10 mouse cellular contexts compared by ENCODE assay signal in genomic region chr13:56611129-56611528, GRCm38 (mm10). TPM values are rescaled to one million over a fixed set of nuclear protein-coding genes. Genes with fewer than 3 reads are reported as not detected.
DNase-seq lines count a peak whose midpoint lies in the region; ATAC-seq lines count a peak whose summit lies in the region.
"Had no signal": no experiment of that assay in that cellular context is flagged by ENCODE, and none has a peak within 500 bp of the region (broad histone marks: within the 10 kb centered on the region; RNA-seq: fewer than 3 reads in every experiment).

No protein-coding gene starts in this region.

- H3K9ac ChIP-seq in liver, embryonic 11.5 days (ENCODE audit: low read depth, low read length) = no peak overlapping the region
- H3K9ac ChIP-seq in liver, embryonic 12.5 days = no peak overlapping the region
- H3K9ac ChIP-seq in intestine, embryonic 14.5 days (ENCODE audit: low read length) = peak overlapping the region; percentile 72; the same call in 1 of the 2 replicates
- H3K9ac ChIP-seq in neural tube, embryonic 13.5 days = no peak overlapping the region

- H3K4me1 ChIP-seq in liver, embryonic 11.5 days (replicated peaks; ENCODE audit: control insufficient read depth, insufficient read depth, low read length) = peaks cover 29% of the 10 kb centered on the region
- peaks cover 57% of the 10 kb centered on the region for H3K4me1 ChIP-seq in liver, embryonic 12.5 days
- peaks cover 86% of the 10 kb centered on the region for H3K4me1 ChIP-seq in intestine, embryonic 14.5 days (replicated peaks; ENCODE audit: control insufficient read depth, insufficient read depth, low read length)
- H3K4me1 ChIP-seq in neural tube, embryonic 13.5 days (replicated peaks) = peaks cover 46% of the 10 kb centered on the region

- intact Hi-C loops in left cerebral cortex, postnatal 4 days (cut with DNase I) = no loop called here

- H3K36me3 ChIP-seq in liver, embryonic 11.5 days (ENCODE audit: control insufficient read depth, insufficient read depth, low read length) = no peaks in the 10 kb centered on the region
- no peaks in the 10 kb centered on the region for H3K36me3 ChIP-seq in liver, embryonic 12.5 days
- H3K36me3 ChIP-seq in intestine, embryonic 14.5 days (ENCODE audit: control insufficient read depth, insufficient read depth, low read length) = 0 out of 2 replicates have a peak, but pooled peaks cover 18% of the 10 kb centered on the region
- no peaks in the 10 kb centered on the region for H3K36me3 ChIP-seq in neural tube, embryonic 13.5 days

- ATAC-seq in liver, embryonic 11.5 days (replicated peaks; ENCODE audit: low FRiP score) = no peak
- no peak for ATAC-seq in liver, embryonic 12.5 days
- ATAC-seq in intestine, embryonic 14.5 days (replicated peaks; ENCODE audit: low FRiP score, low TSS enrichment, low read depth) = no peak
- ATAC-seq in neural tube, embryonic 13.5 days (ENCODE audit: low read depth) = no peak

- H3K4me3 ChIP-seq in liver, embryonic 11.5 days (ENCODE audit: low read depth, low read length) = no peak overlapping the region
- H3K4me3 ChIP-seq in liver, embryonic 12.5 days = no peak overlapping the region
- H3K4me3 ChIP-seq in intestine, embryonic 14.5 days (ENCODE audit: low read depth, low read length) = peak overlapping the region; percentile 58
- no peak overlapping the region for H3K4me3 ChIP-seq in neural tube, embryonic 13.5 days

- peaks cover 19% of the 10 kb centered on the region for H3K27me3 ChIP-seq in liver, embryonic 11.5 days (replicated peaks; ENCODE audit: control insufficient read depth, insufficient read depth, low read length)
- peaks cover 47% of the 10 kb centered on the region for H3K27me3 ChIP-seq in liver, embryonic 12.5 days (replicated peaks)
- no peaks in the 10 kb centered on the region; the same call in 1 of the 2 replicates for H3K27me3 ChIP-seq in intestine, embryonic 14.5 days (replicated peaks; ENCODE audit: control insufficient read depth, insufficient read depth, low read length)
- H3K27me3 ChIP-seq in neural tube, embryonic 13.5 days = peaks cover 41% of the 10 kb centered on the region

- DNase-seq in adrenal gland, postnatal 10 days = peak; percentile 33
- DNase-seq in adrenal gland, postnatal 36 days = no peak
- no peak for DNase-seq in liver, embryonic 11.5 days (ENCODE audit: low spot score)
- no peak for DNase-seq in intestine, embryonic 14.5 days (ENCODE audit: low spot score)
- no peak for DNase-seq in left cerebral cortex, postnatal 4 days
- DNase-seq in kidney, postnatal 14 days = no peak
- DNase-seq: gastrocnemius, postnatal 14 days; kidney, postnatal 25 days had no signal

- H3K4me2 ChIP-seq in liver, embryonic 11.5 days = peak overlapping the region; percentile 75; the same call in 1 of the 2 replicates
- no peak overlapping the region for H3K4me2 ChIP-seq in liver, embryonic 12.5 days
- peak overlapping the region; percentile 92 for H3K4me2 ChIP-seq in intestine, embryonic 14.5 days (ENCODE audit: low read length)
- 0 out of 2 replicates have a peak overlapping the region, but pooled peaks have one; percentile 95 for H3K4me2 ChIP-seq in neural tube, embryonic 13.5 days

- H3K27ac ChIP-seq in liver, embryonic 11.5 days (ENCODE audit: low read depth, low read length) = no peak overlapping the region; the same call in 1 of the 2 replicates
- no peak overlapping the region for H3K27ac ChIP-seq in liver, embryonic 12.5 days
- no peak overlapping the region for H3K27ac ChIP-seq in intestine, embryonic 14.5 days (ENCODE audit: low read depth)
- H3K27ac ChIP-seq in neural tube, embryonic 13.5 days (replicated peaks) = no peak overlapping the region

- 38% methylated on average over 4 of the region's 4 CpGs for WGBS in liver, embryonic 11.5 days
- WGBS in liver, embryonic 12.5 days (ENCODE audit: insufficient replicate concordance) = 12% methylated on average over 4 of the region's 4 CpGs
- WGBS in intestine, embryonic 14.5 days = 49% methylated on average over 4 of the region's 4 CpGs
- WGBS in neural tube, embryonic 13.5 days = 82% methylated on average over 4 of the region's 4 CpGs

- H3K9me3 ChIP-seq in liver, embryonic 11.5 days (ENCODE audit: control insufficient read depth, low read length) = no peaks in the 10 kb centered on the region
- no peaks in the 10 kb centered on the region for H3K9me3 ChIP-seq in liver, embryonic 12.5 days (replicated peaks)
- H3K9me3 ChIP-seq in intestine, embryonic 14.5 days (ENCODE audit: control insufficient read depth, low read length) = no peaks in the 10 kb centered on the region
- no peaks in the 10 kb centered on the region for H3K9me3 ChIP-seq in neural tube, embryonic 13.5 days

RNA-seq across cellular contexts. Expression of gene Tgfbi, which starts 1.8 kb away (rescaled TPM):
- 10 to 100 TPM; 52.0 to 57.7 TPM for total RNA-seq in adrenal gland, postnatal 10 days (2021)
- 10 to 100 TPM; 33.1 to 50.2 TPM for total RNA-seq in adrenal gland, postnatal 36 days (2021)
- polyA plus RNA-seq in liver, embryonic 11.5 days (2014; fragmentation: Nextera tagmentation; extraction: Ambion mirVana) = 27.6 and 28.2 TPM in 2 replicates
- polyA plus RNA-seq in liver, embryonic 12.5 days (2016; fragmentation: Nextera tagmentation; extraction: Ambion mirVana) = 13.4 and 14.0 TPM in 2 replicates
- polyA plus RNA-seq in intestine, embryonic 14.5 days (2014; fragmentation: Nextera tagmentation; extraction: Ambion mirVana) = 123 and 163 TPM in 2 replicates
- 15.3 and 25.2 TPM in 2 replicates for polyA plus RNA-seq in neural tube, embryonic 13.5 days (2015; fragmentation: Nextera tagmentation; extraction: Ambion mirVana)
- 1 to 10 TPM; 4.1 to 4.2 TPM for total RNA-seq in left cerebral cortex, postnatal 4 days (2021)
